Mouse (Mus musculus) embryonic facial prominence, embryonic 10.5 days (tissue): Measurements from ENCODE around the gene Mttp. TPM values are rescaled to one million over a fixed set of nuclear protein-coding genes. Genes with fewer than 3 reads are reported as not detected.

Experiments
- DNase-seq: peaks from one replicate; pipeline ENCODE4 v3.0.0-alpha.2; 2017; ENCODE audit warnings: low spot score
- H3K27ac ChIP-seq: fragments of 300-500 bp; sonication (generic); replicated peaks from 2 replicates; pipeline ENCODE4 v1.5.1; 2016; ENCODE audit warnings: mild to moderate bottlenecking
- H3K27me3 ChIP-seq: fragments of 300-500 bp; sonication (generic); replicated peaks from 2 replicates; pipeline ENCODE4 v1.6.1; 2016; ENCODE audit warnings: low read depth, mild to moderate bottlenecking; ENCODE audit not compliant: poor library complexity, severe bottlenecking
- H3K36me3 ChIP-seq: fragments of 300-500 bp; sonication (generic); replicated peaks from 2 replicates; pipeline ENCODE4 v1.6.1; 2016; ENCODE audit warnings: mild to moderate bottlenecking, moderate library complexity
- H3K4me1 ChIP-seq: fragments of 300-500 bp; sonication (generic); 2 replicates; pipeline ENCODE4 v1.6.1; 2016
- H3K4me3 ChIP-seq: fragments of 300-500 bp; sonication (generic); 2 replicates; pipeline ENCODE4 v1.5.1; 2016; ENCODE audit warnings: mild to moderate bottlenecking, moderate library complexity
- H3K9me3 ChIP-seq: fragments of 300-500 bp; sonication (generic); 2 replicates; pipeline ENCODE4 v1.6.1; 2016; ENCODE audit warnings: mild to moderate bottlenecking
- WGBS: fragments of 180-500 bp; shearing (Covaris S2); methylation state at CpG from one replicate; pipeline ENCODE4 v1.1.7; 2016; 5-methylcytosine and 5-hydroxymethylcytosine counted together
- polyA plus RNA-seq: library from polyadenylated mRNA; unstranded; fragments of >200 nt; fragmentation: Nextera tagmentation; extraction: Ambion mirVana; gene quantifications from 2 replicates; pipeline ENCODE4 v1.2.1, GENCODE M21; 2016

Mttp gene
- polyA plus RNA-seq, 1 experiment from 2014 or later: 9.8 TPM

- peaks cover 32% of the 10 kb centered on the region for H3K4me1 ChIP-seq
- H3K9me3 ChIP-seq: no peaks in the 10 kb centered on the region
- H3K4me3 ChIP-seq: no peak overlapping the region
- DNase-seq: peak; percentile 27
- H3K36me3 ChIP-seq: no peaks in the 10 kb centered on the region
- no peaks in the 10 kb centered on the region; the same call in none of the 2 replicates for H3K27me3 ChIP-seq
- 7% methylated on average over 1 of the region's 1 CpGs for WGBS
- peak overlapping the region; percentile 72; the same call in 1 of the 2 replicates for H3K27ac ChIP-seq
Observed at GRCm38 (mm10) chr3:138071004-138071403, 73.8 kb downstream of the Mttp start.

GRCm38 (mm10) chr3:138069756-138070511 is 74.8 kb downstream of the Mttp start:
- 74% methylated on average over 18 of the region's 18 CpGs for WGBS
- H3K36me3 ChIP-seq: no peaks in the 10 kb centered on the region

GRCm38 (mm10) chr3:138068103-138068502 is 76.7 kb downstream of the Mttp start:
- no peaks in the 10 kb centered on the region for H3K36me3 ChIP-seq
- DNase-seq: no peak
- H3K4me3 ChIP-seq: no peak overlapping the region
- no peaks in the 10 kb centered on the region for H3K9me3 ChIP-seq
- H3K27ac ChIP-seq: no peak overlapping the region
- WGBS: 95% methylated on average over 12 of the region's 12 CpGs
- H3K4me1 ChIP-seq: peaks cover 52% of the 10 kb centered on the region
- peaks cover 5% of the 10 kb centered on the region for H3K27me3 ChIP-seq

More at GRCm38 (mm10) chr3:138069756-138070511, 74.8 kb downstream of the Mttp start:
- Histone ChIP-seq H3K9me3 (no peaks in the 10 kb centered on the region), H3K27ac (peak overlapping the region; percentile 72), H3K27me3 (peaks cover 5% of the 10 kb centered on the region), H3K4me1 (peaks cover 43% of the 10 kb centered on the region), H3K4me3 (no peak overlapping the region)
- no peak for DNase-seq

GRCm38 (mm10) chr3:138067288-138067687 is 77.5 kb downstream of the Mttp start, which contains the start of gene Gm5105:
Gm5105 (minus strand) TSS chr3:138067388.
- peaks cover 5% of the 10 kb centered on the region for H3K27me3 ChIP-seq
- H3K4me1 ChIP-seq: peaks cover 52% of the 10 kb centered on the region
- no peak within 1 kb of the TSS for H3K4me3 ChIP-seq
- whole genome bisulfite sequencing: 94% methylated on average over 12 of the region's 12 CpGs
- peak within 1 kb of the TSS; percentile 0; the same call in 1 of the 2 replicates for H3K27ac ChIP-seq
- DNase-seq: no peak
- H3K9me3 ChIP-seq: no peaks in the 10 kb centered on the region
- no peaks in the 10 kb centered on the region for H3K36me3 ChIP-seq

GRCm38 (mm10) chr3:138066348-138066856 is 78.4 kb downstream of the Mttp start:
- WGBS: 84% methylated on average over 20 of the region's 20 CpGs
- H3K27me3 ChIP-seq: peaks cover 5% of the 10 kb centered on the region
- no peak for DNase-seq
- H3K27ac ChIP-seq: peak overlapping the region; percentile 0; the same call in 1 of the 2 replicates
- no peaks in the 10 kb centered on the region for H3K9me3 ChIP-seq
- no peak overlapping the region for H3K4me3 ChIP-seq
- H3K4me1 ChIP-seq: peaks cover 48% of the 10 kb centered on the region
- no peaks in the 10 kb centered on the region for H3K36me3 ChIP-seq

- Histone ChIP-seq H3K36me3 (no peaks in the 10 kb centered on the region), H3K27ac (0 out of 2 replicates have a peak overlapping the region, but pooled peaks have one; percentile 75), H3K27me3 (peaks cover 5% of the 10 kb centered on the region), H3K9me3 (no peaks in the 10 kb centered on the region), H3K4me3 (no peak overlapping the region), H3K4me1 (peaks cover 43% of the 10 kb centered on the region)
- WGBS: 88% methylated on average over 16 of the region's 16 CpGs
- no peak for DNase-seq
Observed at GRCm38 (mm10) chr3:138065930-138066329, 78.8 kb downstream of the Mttp start.

GRCm38 (mm10) chr3:138064732-138065645 is 79.8 kb downstream of the Mttp start, which contains the start of gene 1110002E22Rik:
1110002E22Rik (plus strand) TSS chr3:138065052.
- DNase-seq: no peak
- Histone ChIP-seq H3K4me3 (no peak within 1 kb of the TSS), H3K27ac (peak within 1 kb of the TSS; percentile 75), H3K36me3 (no peaks in the 10 kb centered on the region), H3K9me3 (no peaks in the 10 kb centered on the region), H3K27me3 (peaks cover 5% of the 10 kb centered on the region), H3K4me1 (peaks cover 33% of the 10 kb centered on the region)
- WGBS: 76% methylated on average over 33 of the region's 33 CpGs

- Histone ChIP-seq H3K27me3 (peaks cover 5% of the 10 kb centered on the region; the same call in 1 of the 2 replicates), H3K36me3 (no peaks in the 10 kb centered on the region), H3K9me3 (no peaks in the 10 kb centered on the region), H3K4me3 (no peak overlapping the region), H3K4me1 (peaks cover 25% of the 10 kb centered on the region), H3K27ac (no peak overlapping the region)
- 80% methylated on average over 14 of the region's 14 CpGs for WGBS
- no peak for DNase-seq
Observed at GRCm38 (mm10) chr3:138063731-138064329, 80.9 kb downstream of the Mttp start.

- 90% methylated on average over 4 of the region's 4 CpGs for WGBS
- H3K27ac ChIP-seq: no peak overlapping the region
- peaks cover 25% of the 10 kb centered on the region for H3K4me1 ChIP-seq
- H3K9me3 ChIP-seq: no peaks in the 10 kb centered on the region
- no peaks in the 10 kb centered on the region for H3K36me3 ChIP-seq
- peaks cover 5% of the 10 kb centered on the region; the same call in 1 of the 2 replicates for H3K27me3 ChIP-seq
- H3K4me3 ChIP-seq: no peak overlapping the region
- DNase-seq: no peak
Observed at GRCm38 (mm10) chr3:138062673-138063072, 82.1 kb downstream of the Mttp start.

- peaks cover 24% of the 10 kb centered on the region for H3K4me1 ChIP-seq
- peaks cover 5% of the 10 kb centered on the region; the same call in 1 of the 2 replicates for H3K27me3 ChIP-seq
- H3K27ac ChIP-seq: no peak overlapping the region
- no peak for DNase-seq
- no peak overlapping the region for H3K4me3 ChIP-seq
- H3K36me3 ChIP-seq: no peaks in the 10 kb centered on the region
- no peaks in the 10 kb centered on the region for H3K9me3 ChIP-seq
- 91% methylated on average over 9 of the region's 9 CpGs for WGBS
Observed at GRCm38 (mm10) chr3:138061205-138061911, 83.4 kb downstream of the Mttp start.

GRCm38 (mm10) chr3:138060429-138060828 is 84.3 kb downstream of the Mttp start:
- H3K27me3 ChIP-seq: 0 out of 2 replicates have a peak, but pooled peaks cover 5% of the 10 kb centered on the region
- H3K9me3 ChIP-seq: no peaks in the 10 kb centered on the region
- DNase-seq: no peak
- no peaks in the 10 kb centered on the region for H3K36me3 ChIP-seq
- H3K4me1 ChIP-seq: peaks cover 14% of the 10 kb centered on the region
- 94% methylated on average over 7 of the region's 7 CpGs for WGBS
- H3K4me3 ChIP-seq: no peak overlapping the region
- no peak overlapping the region for H3K27ac ChIP-seq
